Mouse (Mus musculus) megakaryocyte, embryonic 14.5 days (primary cell): Measurements from ENCODE around the gene Wnt3a.

ENCODE experiments used
- FLI1 ChIP-seq: IDR thresholded peaks from 2 replicates; pipeline ENCODE4 v1.6.1; 2012; ENCODE audit warnings: low read length, inconsistent platforms, mixed read lengths
- GATA1 ChIP-seq: IDR thresholded peaks from 3 replicates; pipeline ENCODE4 v1.6.1; 2012; ENCODE audit warnings: mixed read lengths, low read length, inconsistent platforms, borderline replicate concordance

- TF ChIP-seq GATA1 (no peak), FLI1 (no peak)
Observed at GRCm38 (mm10) chr11:59222306-59222705, 68.2 kb downstream of the Wnt3a start.
